Mouse (Mus musculus): ENCODE measurements around the gene Dcp1a. TPM values are rescaled to one million over a fixed set of nuclear protein-coding genes. Genes with fewer than 3 reads are reported as not detected.

Dcp1a gene
- polyA plus RNA-seq, 1 experiment from 2014 or later = 18.3 TPM

DNA sequence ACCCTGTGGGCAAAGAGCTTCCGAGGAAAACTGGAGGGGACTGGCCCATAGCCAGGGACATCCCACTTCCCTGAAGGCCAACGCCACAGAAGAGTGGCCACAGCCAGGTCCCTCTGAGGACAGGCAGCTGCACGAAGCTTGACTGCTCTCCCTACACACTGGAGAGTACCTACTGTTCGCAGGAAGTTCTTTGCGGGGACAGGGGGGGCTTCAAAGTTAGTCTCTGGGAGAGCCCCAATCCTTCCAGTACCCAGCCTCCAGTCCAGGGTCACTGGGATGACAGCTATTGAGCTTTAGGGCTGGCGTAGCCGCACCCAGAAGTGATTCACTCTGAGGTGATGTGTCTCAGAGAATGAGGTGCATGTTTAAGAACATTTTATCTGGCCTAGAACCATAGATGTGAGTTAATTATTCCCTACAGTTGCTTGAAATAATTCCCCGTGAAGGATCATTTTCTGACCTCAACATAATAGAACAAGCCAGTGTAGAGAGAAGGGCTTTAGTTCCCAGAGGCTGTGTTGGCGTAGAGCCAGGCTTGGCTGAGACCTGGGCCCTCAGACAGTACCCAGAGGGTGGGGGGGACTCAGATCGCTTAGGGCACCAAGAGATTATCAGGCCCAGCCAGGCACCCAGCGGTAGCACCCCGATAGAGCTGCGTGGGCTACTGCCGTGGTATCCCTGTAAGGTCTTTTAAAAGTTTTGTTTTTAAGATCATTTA lies 82.3 kb downstream of the Dcp1a start:
- ATAC-seq = peak; percentile 61; the same call in 1 of the 2 replicates
- H3K4me1 ChIP-seq (ENCODE audit: control insufficient read depth, insufficient read depth, low read length) = peaks cover 5% of the 10 kb centered on the region; the same call in 1 of the 2 replicates
- H3K27ac ChIP-seq (ENCODE audit: low read length) = peak overlapping the region; percentile 61; the same call in 1 of the 2 replicates
- H3K4me2 ChIP-seq (ENCODE audit: low read length) = no peak overlapping the region
- H3K4me3 ChIP-seq (ENCODE audit: low read depth, low read length) = no peak overlapping the region
- peaks cover 35% of the 10 kb centered on the region for H3K36me3 ChIP-seq (ENCODE audit: control insufficient read depth, insufficient read depth, low read length)
- 50% methylated on average over 14 of the region's 14 CpGs for WGBS
- H3K9me3 ChIP-seq (replicated peaks; ENCODE audit: control insufficient read depth, low read length, poor library complexity, severe bottlenecking) = no peaks in the 10 kb centered on the region
- H3K9ac ChIP-seq (ENCODE audit: low read depth, low read length) = no peak overlapping the region
- no peaks in the 10 kb centered on the region for H3K27me3 ChIP-seq (ENCODE audit: control insufficient read depth, insufficient read depth, low read depth, low read length)

DNA sequence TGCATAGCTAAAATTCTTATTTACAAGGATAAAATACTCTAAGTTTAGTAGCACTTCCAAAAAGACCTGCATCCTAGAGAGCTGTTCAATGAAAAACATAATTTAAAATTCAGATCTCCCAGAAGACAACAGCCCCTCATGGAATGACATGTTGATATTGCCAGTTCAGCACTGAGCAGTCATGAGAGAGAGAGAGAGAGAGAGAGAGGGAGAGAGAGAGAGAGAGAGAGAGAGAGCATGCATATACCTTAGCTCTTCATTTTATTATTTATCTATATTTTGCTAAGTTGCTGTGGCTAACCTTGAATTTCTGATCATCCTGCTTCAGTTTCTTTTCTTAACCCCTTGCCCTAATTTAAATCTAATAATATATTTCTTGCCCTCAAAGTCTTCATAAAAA lies 83.0 kb downstream of the Dcp1a start:
- Histone ChIP-seq H3K36me3 (ENCODE audit: control insufficient read depth, insufficient read depth, low read length) (peaks cover 41% of the 10 kb centered on the region), H3K9ac (ENCODE audit: low read depth, low read length) (no peak overlapping the region), H3K9me3 (replicated peaks; ENCODE audit: control insufficient read depth, low read length, poor library complexity, severe bottlenecking) (no peaks in the 10 kb centered on the region), H3K4me3 (ENCODE audit: low read depth, low read length) (no peak overlapping the region), H3K4me2 (ENCODE audit: low read length) (no peak overlapping the region), H3K27ac (ENCODE audit: low read length) (no peak overlapping the region), H3K27me3 (ENCODE audit: control insufficient read depth, insufficient read depth, low read depth, low read length) (no peaks in the 10 kb centered on the region), H3K4me1 (ENCODE audit: control insufficient read depth, insufficient read depth, low read length) (peaks cover 5% of the 10 kb centered on the region; the same call in 1 of the 2 replicates)
- ATAC-seq = no peak

DNA sequence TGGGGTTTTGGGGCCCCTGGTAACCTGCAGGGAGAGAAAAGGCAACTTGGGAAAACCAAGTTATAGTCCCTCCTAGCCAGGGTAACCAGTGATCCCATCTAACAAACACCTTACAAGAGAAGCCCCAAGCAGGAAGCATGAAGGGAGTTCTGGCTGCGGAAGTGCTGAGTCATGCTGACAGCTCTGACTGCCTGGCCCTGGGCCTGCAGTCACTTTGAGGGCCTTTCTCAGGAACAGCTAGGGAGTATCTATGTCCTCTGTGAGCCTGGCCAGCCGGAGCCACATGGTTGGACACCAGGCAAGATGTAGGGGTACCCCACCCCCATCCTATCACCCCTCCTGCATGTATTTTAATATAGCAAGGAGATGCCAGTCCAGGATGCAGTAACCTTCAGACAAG lies 85.1 kb downstream of the Dcp1a start:
- Histone ChIP-seq H3K27ac (ENCODE audit: low read length) (no peak overlapping the region), H3K27me3 (ENCODE audit: control insufficient read depth, insufficient read depth, low read depth, low read length) (no peaks in the 10 kb centered on the region), H3K4me2 (ENCODE audit: low read length) (no peak overlapping the region), H3K9me3 (replicated peaks; ENCODE audit: control insufficient read depth, low read length, poor library complexity, severe bottlenecking) (no peaks in the 10 kb centered on the region), H3K9ac (ENCODE audit: low read depth, low read length) (no peak overlapping the region), H3K4me3 (ENCODE audit: low read depth, low read length) (no peak overlapping the region), H3K36me3 (ENCODE audit: control insufficient read depth, insufficient read depth, low read length) (peaks cover 48% of the 10 kb centered on the region), H3K4me1 (ENCODE audit: control insufficient read depth, insufficient read depth, low read length) (peaks cover 5% of the 10 kb centered on the region; the same call in 1 of the 2 replicates)
- WGBS = 92% methylated on average over 2 of the region's 2 CpGs
- ATAC-seq = no peak

GRCm38 (mm10) chr14:30566317-30566716 lies 87.0 kb downstream of the Dcp1a start:
- no peak for ATAC-seq
- Histone ChIP-seq H3K9ac (ENCODE audit: low read depth, low read length) (no peak overlapping the region), H3K4me3 (ENCODE audit: low read depth, low read length) (no peak overlapping the region), H3K4me2 (ENCODE audit: low read length) (no peak overlapping the region), H3K4me1 (ENCODE audit: control insufficient read depth, insufficient read depth, low read length) (peaks cover 3% of the 10 kb centered on the region; the same call in 1 of the 2 replicates), H3K9me3 (replicated peaks; ENCODE audit: control insufficient read depth, low read length, poor library complexity, severe bottlenecking) (no peaks in the 10 kb centered on the region), H3K27me3 (ENCODE audit: control insufficient read depth, insufficient read depth, low read depth, low read length) (no peaks in the 10 kb centered on the region), H3K36me3 (ENCODE audit: control insufficient read depth, insufficient read depth, low read length) (peaks cover 55% of the 10 kb centered on the region), H3K27ac (ENCODE audit: low read length) (no peak overlapping the region)
- WGBS = 95% methylated on average over 6 of the region's 6 CpGs

DNA sequence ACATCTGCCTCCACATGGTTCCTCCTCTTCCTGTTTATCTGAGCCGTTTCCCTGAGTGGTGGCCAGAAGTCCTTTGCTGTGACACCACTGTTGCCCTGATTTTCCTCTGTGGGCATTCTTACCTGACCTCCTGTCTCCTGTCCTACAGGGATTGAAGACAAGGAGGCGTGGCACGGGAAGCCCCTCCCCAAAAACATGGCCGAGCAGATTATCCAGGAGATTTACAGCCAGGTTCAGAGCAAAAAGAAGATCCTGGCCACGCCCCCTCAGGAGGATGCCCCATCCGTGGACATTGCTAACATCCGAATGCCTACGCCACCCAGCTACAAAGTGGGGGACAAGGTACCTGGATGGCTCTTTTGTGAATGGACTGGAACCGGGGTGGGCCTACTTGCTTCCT lies 88.7 kb downstream of the Dcp1a start:
- H3K27ac ChIP-seq (ENCODE audit: low read length) = no peak overlapping the region
- H3K27me3 ChIP-seq (ENCODE audit: control insufficient read depth, insufficient read depth, low read depth, low read length) = no peaks in the 10 kb centered on the region
- H3K4me1 ChIP-seq (ENCODE audit: control insufficient read depth, insufficient read depth, low read length) = no peaks in the 10 kb centered on the region
- WGBS = 90% methylated on average over 9 of the region's 9 CpGs
- ATAC-seq = no peak
- no peak overlapping the region for H3K9ac ChIP-seq (ENCODE audit: low read depth, low read length)
- H3K9me3 ChIP-seq (replicated peaks; ENCODE audit: control insufficient read depth, low read length, poor library complexity, severe bottlenecking) = no peaks in the 10 kb centered on the region
- H3K4me3 ChIP-seq (ENCODE audit: low read depth, low read length) = no peak overlapping the region
- H3K4me2 ChIP-seq (ENCODE audit: low read length) = no peak overlapping the region
- H3K36me3 ChIP-seq (ENCODE audit: control insufficient read depth, insufficient read depth, low read length) = peaks cover 64% of the 10 kb centered on the region

GRCm38 (mm10) chr14:30570303-30570702 lies 91.0 kb downstream of the Dcp1a start:
- no peak for ATAC-seq
- no peak overlapping the region for H3K27ac ChIP-seq (ENCODE audit: low read length)
- H3K36me3 ChIP-seq (ENCODE audit: control insufficient read depth, insufficient read depth, low read length) = peaks cover 54% of the 10 kb centered on the region
- no peaks in the 10 kb centered on the region for H3K4me1 ChIP-seq (ENCODE audit: control insufficient read depth, insufficient read depth, low read length)
- WGBS = 83% methylated on average over 9 of the region's 9 CpGs
- H3K9ac ChIP-seq (ENCODE audit: low read depth, low read length) = no peak overlapping the region
- H3K27me3 ChIP-seq (ENCODE audit: control insufficient read depth, insufficient read depth, low read depth, low read length) = no peaks in the 10 kb centered on the region
- H3K4me3 ChIP-seq (ENCODE audit: low read depth, low read length) = no peak overlapping the region
- H3K4me2 ChIP-seq (ENCODE audit: low read length) = no peak overlapping the region
- no peaks in the 10 kb centered on the region for H3K9me3 ChIP-seq (replicated peaks; ENCODE audit: control insufficient read depth, low read length, poor library complexity, severe bottlenecking)

DNA sequence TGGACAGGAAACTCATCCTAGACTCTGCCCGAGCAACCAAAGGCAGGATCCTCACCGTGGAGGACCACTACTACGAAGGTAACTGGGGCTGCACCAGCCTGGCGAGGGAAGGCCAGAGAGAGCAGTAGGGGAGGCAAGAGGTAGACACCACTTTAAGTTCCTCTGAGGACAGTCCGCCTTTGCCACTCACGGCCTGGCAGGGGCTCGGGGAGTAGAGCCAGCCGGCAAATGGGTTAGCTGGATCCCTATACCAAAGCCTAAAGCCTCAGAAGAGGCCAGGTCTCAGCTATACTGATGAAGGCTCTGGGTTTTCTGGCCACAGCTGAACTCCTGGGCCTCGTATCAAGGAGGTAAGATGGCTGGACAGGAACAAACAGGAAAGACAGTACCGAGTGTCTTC lies 92.9 kb downstream of the Dcp1a start:
- peaks cover 48% of the 10 kb centered on the region for H3K36me3 ChIP-seq (ENCODE audit: control insufficient read depth, insufficient read depth, low read length)
- H3K27ac ChIP-seq (ENCODE audit: low read length) = no peak overlapping the region
- no peaks in the 10 kb centered on the region for H3K4me1 ChIP-seq (ENCODE audit: control insufficient read depth, insufficient read depth, low read length)
- H3K4me2 ChIP-seq (ENCODE audit: low read length) = no peak overlapping the region
- no peak overlapping the region for H3K4me3 ChIP-seq (ENCODE audit: low read depth, low read length)
- no peak overlapping the region for H3K9ac ChIP-seq (ENCODE audit: low read depth, low read length)
- H3K27me3 ChIP-seq (ENCODE audit: control insufficient read depth, insufficient read depth, low read depth, low read length) = no peaks in the 10 kb centered on the region
- WGBS = 89% methylated on average over 10 of the region's 10 CpGs
- no peaks in the 10 kb centered on the region for H3K9me3 ChIP-seq (replicated peaks; ENCODE audit: control insufficient read depth, low read length, poor library complexity, severe bottlenecking)
- no peak for ATAC-seq

DNA sequence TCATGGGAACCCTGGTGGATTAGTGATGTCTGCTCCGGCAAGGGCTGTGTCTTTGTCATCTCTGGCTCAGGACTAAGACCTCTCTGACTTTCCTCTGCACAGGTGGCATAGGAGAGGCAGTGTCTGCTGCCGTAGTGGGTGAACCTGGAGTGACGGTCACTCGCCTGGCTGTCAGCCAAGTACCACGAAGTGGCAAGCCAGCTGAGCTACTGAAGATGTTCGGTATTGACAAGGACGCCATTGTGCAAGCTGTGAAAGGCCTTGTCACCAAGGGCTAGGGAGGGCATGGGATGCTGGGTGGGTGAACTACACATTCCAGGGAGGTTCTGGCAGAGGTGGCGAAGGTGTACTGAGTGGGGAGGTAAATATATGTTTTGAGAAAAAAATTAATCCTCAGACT lies 93.9 kb downstream of the Dcp1a start:
- Histone ChIP-seq H3K36me3 (ENCODE audit: control insufficient read depth, insufficient read depth, low read length) (peaks cover 41% of the 10 kb centered on the region), H3K4me1 (ENCODE audit: control insufficient read depth, insufficient read depth, low read length) (no peaks in the 10 kb centered on the region), H3K27ac (ENCODE audit: low read length) (no peak overlapping the region), H3K9me3 (replicated peaks; ENCODE audit: control insufficient read depth, low read length, poor library complexity, severe bottlenecking) (no peaks in the 10 kb centered on the region), H3K9ac (ENCODE audit: low read depth, low read length) (no peak overlapping the region), H3K4me2 (ENCODE audit: low read length) (no peak overlapping the region), H3K4me3 (ENCODE audit: low read depth, low read length) (no peak overlapping the region), H3K27me3 (ENCODE audit: control insufficient read depth, insufficient read depth, low read depth, low read length) (no peaks in the 10 kb centered on the region)
- WGBS = 69% methylated on average over 8 of the region's 8 CpGs
- ATAC-seq = no peak

- no peak overlapping the region for H3K27ac ChIP-seq (ENCODE audit: low read length)
- WGBS = 66% methylated on average over 6 of the region's 6 CpGs
Observed at GRCm38 (mm10) chr14:30573983-30574584, 94.7 kb downstream of the Dcp1a start.

More at GRCm38 (mm10) chr14:30573983-30574584, 94.7 kb downstream of the Dcp1a start:
- peaks cover 34% of the 10 kb centered on the region for H3K36me3 ChIP-seq (ENCODE audit: control insufficient read depth, insufficient read depth, low read length)
- H3K4me1 ChIP-seq (ENCODE audit: control insufficient read depth, insufficient read depth, low read length) = no peaks in the 10 kb centered on the region
- no peak overlapping the region for H3K4me2 ChIP-seq (ENCODE audit: low read length)
- no peaks in the 10 kb centered on the region for H3K27me3 ChIP-seq (ENCODE audit: control insufficient read depth, insufficient read depth, low read depth, low read length)
- ATAC-seq = peak; percentile 52
- H3K4me3 ChIP-seq (ENCODE audit: low read depth, low read length) = no peak overlapping the region
- H3K9ac ChIP-seq (ENCODE audit: low read depth, low read length) = no peak overlapping the region
- H3K9me3 ChIP-seq (replicated peaks; ENCODE audit: control insufficient read depth, low read length, poor library complexity, severe bottlenecking) = no peaks in the 10 kb centered on the region
